Mouse (Mus musculus): ENCODE data around the gene Pip5k1c. TPM values are rescaled to one million over a fixed set of nuclear protein-coding genes. Genes with fewer than 3 reads are reported as not detected.

Gene Pip5k1c
- total RNA-seq, 2 experiments from 2014 or later = 52.0 to 55.4 TPM

- DNase-seq = peak; percentile 65
These were observed 10.0 kb downstream of the Pip5k1c start for GRCm38 (mm10) chr10:81302781-81303218.

- no peak for DNase-seq
These were observed 10.5 kb downstream of the Pip5k1c start for GRCm38 (mm10) chr10:81303258-81303657.

GRCm38 (mm10) chr10:81303761-81304160 is 11.0 kb downstream of the Pip5k1c start:
- DNase-seq = no peak

GRCm38 (mm10) chr10:81304597-81305238 is 12.0 kb downstream of the Pip5k1c start:
- peak; percentile 77 for DNase-seq

GRCm38 (mm10) chr10:81305663-81306062 is 12.9 kb downstream of the Pip5k1c start:
- peak; percentile 8 for DNase-seq

GRCm38 (mm10) chr10:81306173-81306668 is 13.5 kb downstream of the Pip5k1c start:
- no peak for DNase-seq

- no peak for DNase-seq
These were observed 14.3 kb downstream of the Pip5k1c start for GRCm38 (mm10) chr10:81306837-81307682.

GRCm38 (mm10) chr10:81309571-81309970 is 16.8 kb downstream of the Pip5k1c start:
- no peak for DNase-seq

- DNase-seq = no peak
These were observed 20.8 kb downstream of the Pip5k1c start for GRCm38 (mm10) chr10:81313581-81313980.

- DNase-seq = no peak
These were observed 21.4 kb downstream of the Pip5k1c start for GRCm38 (mm10) chr10:81314201-81314600.

GRCm38 (mm10) chr10:81315587-81315986 is 22.8 kb downstream of the Pip5k1c start:
- DNase-seq = no peak

- peak; percentile 62 for DNase-seq
These were observed 23.7 kb downstream of the Pip5k1c start for GRCm38 (mm10) chr10:81316338-81317060.

GRCm38 (mm10) chr10:81317273-81317672 is 24.5 kb downstream of the Pip5k1c start:
- DNase-seq = peak; percentile 57

GRCm38 (mm10) chr10:81318589-81319329 is 26.0 kb downstream of the Pip5k1c start:
- DNase-seq = peak; percentile 54

- peak; percentile 49 for DNase-seq
These were observed 26.6 kb downstream of the Pip5k1c start for GRCm38 (mm10) chr10:81319330-81319699.

- DNase-seq = peak; percentile 97
These were observed 27.2 kb downstream of the Pip5k1c start for GRCm38 (mm10) chr10:81319741-81320549.

- DNase-seq = peak; percentile 99
These were observed 28.0 kb downstream of the Pip5k1c start, which contains the start of gene Cactin for GRCm38 (mm10) chr10:81320550-81321347. Cactin (plus strand) TSS chr10:81321103.

GRCm38 (mm10) chr10:81321436-81321835 is 28.7 kb downstream of the Pip5k1c start:
- DNase-seq = no peak

- no peak for DNase-seq
These were observed 29.7 kb downstream of the Pip5k1c start for GRCm38 (mm10) chr10:81322444-81322843.

- no peak for DNase-seq
These were observed 30.5 kb downstream of the Pip5k1c start for GRCm38 (mm10) chr10:81323141-81323775.
